Mouse (Mus musculus): ENCODE measurements at regions not wholly inside any gene's neighbourhood (a gene's known extent, or its start where the extent isn't known, plus 50 kb on each side); places are given as distances from the start of the nearest gene placed in this dataset.
A peak's percentile ranks its signal among the peaks of the same experiment; 100 is the strongest.

DNA sequence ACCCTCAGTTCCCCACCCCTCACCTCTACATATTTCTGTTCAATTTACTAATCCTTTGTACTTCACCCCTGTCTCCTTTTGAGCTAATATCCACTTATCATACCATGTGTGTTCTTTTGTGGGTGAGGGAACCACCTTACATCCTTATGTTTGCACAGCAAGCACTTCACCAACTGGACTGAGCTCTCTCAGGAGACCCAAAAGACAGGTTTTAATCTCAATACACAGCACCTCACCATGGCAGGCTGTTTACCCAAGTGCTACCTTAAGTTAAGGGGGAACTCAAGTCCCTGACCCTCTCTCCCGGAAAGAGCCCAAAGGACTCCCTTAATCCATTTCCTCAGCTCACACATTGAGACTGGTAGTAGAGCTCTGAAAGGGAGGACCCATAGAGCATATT lies 62.3 kb upstream of the Agr3 start:
- DNase-seq: no peak

DNA sequence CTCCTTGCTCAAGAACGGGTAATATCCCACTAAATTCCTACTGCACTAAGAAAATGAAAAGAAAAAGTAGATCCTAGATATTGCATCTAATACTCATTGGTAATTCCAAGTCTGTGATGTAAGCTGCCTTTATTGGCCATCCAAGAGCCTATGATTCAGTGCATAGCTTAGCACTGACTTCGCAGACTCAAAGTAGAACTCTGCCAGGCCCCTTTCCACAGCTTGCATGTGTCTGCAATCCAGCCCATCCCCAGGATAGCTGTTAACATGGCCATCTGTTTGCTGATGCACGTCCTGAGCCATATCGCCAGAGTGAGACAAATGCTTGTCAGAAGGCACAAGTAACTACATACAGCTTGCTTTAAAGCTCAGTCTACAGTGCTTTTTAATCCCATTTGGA lies 72.3 kb upstream of the Agr3 start:
- DNase-seq: no peak

DNA sequence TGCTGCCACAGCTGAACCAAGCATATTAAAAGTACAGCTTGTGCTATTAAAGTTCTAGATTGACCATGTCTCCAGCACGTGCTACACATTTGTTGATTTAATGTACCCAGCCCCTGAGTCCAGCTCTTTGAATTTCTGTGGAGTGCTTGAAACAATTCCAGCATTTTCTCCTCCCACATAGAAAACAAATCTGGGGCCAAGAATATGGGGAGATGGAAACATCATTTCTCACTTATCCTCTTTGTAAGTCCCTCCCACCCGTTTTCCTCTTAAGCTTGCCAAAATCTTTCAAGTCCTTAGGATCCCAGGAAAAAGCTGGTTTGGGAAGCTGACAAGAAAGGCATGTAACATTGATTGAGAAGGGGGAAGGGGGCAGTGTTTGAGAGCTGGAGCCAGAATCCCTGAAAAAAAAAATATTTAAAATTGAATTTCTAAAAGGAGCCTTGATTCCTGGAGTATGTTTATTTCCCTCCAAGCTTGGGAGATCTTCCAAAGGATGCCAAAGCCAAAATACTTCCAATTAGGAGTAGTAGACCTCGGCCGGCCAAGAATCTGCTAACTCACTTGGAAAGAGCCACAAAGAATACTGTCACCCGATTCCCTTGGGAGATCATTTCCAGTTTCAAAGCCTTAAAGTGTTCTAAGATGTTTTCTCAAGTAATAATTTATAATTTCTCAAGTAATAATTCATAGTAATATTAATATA lies 78.4 kb upstream of the Agr3 start:
- peak; percentile 44 to 56 for DNase-seq

DNA sequence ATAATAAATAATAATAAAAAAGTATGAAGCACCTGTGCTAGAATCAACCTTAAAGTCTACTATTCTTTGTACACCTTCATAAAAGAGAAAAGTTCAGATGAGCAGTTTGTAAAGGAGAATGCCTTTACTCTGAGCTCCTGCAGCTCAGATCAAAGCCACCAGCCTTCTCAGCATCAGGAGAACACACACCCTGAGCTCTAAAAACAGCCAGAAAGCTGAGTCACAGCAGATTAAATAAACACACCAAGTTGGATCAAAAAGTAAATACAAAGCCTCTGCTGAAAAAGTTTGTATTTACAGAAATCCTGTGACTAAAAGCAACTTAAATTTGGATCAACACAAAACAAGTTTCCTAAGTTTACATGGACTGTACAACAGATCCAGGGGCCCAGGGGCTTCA lies 88.5 kb upstream of the Agr3 start:
- no peak for DNase-seq

DNA sequence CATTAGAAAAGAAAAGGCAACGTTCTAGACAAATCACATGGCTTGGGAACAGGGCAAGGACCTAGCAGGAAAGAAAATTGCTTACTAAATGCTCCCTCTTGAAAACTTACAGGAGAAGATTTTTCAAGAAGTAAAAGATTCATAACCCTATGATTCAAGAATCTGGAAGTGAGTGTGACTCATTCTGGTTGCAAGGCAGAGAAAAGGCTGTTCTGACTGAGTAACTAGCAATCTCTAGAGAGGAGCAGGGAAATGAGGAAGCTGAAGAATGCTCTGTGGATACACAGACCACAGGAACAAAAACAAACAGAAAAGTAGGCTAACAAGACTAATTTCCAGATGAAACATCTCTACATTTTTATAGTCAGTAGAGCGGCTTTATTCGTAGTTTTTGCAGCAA lies 92.1 kb upstream of the Agr3 start:
- no peak for DNase-seq

DNA sequence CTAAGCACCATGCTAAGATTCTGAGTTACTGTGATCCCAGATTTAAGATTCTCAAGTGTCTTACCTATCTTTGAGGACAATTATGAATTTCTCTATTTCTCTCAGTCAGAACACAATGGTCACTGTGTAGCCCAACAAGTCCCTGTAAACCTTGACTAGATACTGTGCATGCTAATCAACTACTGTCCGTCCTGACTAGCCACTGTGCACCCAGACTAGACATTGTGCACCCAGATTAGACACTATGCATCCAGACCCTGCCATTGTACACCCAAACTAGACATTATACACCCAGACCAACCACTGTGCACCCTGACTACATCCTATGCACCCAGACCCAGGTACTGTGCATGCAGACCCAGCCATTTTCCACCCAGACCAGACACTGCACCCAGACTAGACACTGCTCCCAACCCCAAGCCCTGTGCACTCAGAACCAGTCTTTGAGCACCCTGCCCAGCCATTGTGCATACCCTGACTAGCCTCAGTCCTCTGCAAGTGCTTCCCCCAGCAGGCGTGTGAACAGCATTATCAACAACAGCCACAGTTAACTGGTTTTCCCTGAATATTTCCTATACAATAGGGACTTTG lies 93.4 kb upstream of the Agr3 start:
- no peak for DNase-seq

DNA sequence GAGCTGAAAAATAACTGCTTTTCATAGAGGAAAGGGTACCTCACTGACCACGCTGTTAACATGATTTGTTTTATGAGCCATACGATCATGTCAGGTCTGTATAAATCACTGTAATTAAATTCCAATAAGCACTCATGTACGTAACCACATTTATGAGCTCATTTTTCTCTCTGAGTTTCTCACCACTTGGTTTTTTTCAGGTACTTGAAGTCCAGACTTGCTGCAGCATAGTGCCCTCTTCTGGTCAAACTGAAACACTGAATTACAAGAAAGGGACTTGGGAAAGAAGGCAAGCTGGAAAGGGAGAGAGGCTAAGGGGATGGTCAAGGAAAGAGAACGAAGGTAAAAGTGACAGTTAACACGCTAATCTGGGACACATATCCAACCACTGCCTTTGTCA lies 94.2 kb upstream of the Agr3 start:
- peak; percentile 26 to 45 for DNase-seq

DNA sequence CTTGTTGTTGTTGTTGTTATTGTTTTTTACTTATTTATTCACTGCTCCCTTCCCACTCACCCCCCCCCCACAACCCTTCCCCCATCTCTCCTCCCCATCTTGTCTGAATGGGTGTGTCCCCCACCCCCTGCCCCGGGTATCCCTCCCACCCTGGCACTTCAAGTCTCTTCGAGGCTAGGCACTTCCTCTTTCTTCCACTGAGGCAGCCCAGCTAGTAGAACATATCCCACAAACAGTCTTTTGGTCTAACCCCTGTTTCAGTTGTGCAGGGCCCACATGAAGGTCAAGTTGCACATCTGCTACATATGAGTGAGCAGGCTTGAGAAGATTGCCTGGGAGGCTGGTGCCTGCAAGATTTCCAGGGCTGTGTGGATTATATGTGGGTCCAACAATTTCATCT lies 97.6 kb upstream of the Agr3 start:
- DNase-seq: no peak

DNA sequence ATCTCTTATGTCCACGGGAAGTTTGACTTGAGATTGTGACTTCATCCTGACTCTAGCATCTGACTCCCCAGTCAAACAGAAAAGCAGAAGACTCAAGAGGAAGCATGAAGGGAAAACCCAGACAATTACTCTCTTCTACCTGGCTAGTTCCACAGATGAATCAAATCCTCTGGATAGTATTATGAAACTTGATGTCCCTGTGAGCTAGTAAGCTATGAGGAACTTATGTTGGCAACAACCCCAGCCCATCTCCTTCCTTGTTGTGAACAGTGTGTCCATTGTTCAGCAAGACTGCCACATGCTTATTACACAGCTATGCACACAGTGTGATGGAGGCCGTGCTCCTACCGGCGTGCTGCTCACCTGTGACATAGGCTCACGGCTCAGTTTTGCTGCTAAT lies 98.4 kb upstream of the Agr3 start:
- no peak for DNase-seq

DNA sequence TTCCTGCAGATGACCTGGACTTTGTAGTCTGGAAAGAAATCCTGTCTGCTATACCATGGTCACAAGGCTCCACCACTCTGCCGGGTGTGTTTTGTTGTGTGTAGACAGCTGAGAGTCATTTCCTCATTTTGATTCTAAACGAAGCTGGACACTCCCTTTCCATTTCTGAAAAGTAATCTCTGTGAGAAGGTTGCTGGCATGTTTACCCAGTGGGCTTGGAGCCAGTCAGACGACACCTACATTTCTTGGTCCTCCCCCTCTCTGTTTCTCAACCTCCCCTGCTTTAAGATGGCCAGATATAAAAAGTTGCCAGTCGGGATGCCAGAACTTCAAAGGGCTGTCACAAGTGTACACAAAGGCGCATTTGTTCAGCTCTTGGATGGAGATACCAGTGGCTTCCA lies 100.8 kb upstream of the Agr3 start:
- peak; percentile 20 to 47 for DNase-seq

DNA sequence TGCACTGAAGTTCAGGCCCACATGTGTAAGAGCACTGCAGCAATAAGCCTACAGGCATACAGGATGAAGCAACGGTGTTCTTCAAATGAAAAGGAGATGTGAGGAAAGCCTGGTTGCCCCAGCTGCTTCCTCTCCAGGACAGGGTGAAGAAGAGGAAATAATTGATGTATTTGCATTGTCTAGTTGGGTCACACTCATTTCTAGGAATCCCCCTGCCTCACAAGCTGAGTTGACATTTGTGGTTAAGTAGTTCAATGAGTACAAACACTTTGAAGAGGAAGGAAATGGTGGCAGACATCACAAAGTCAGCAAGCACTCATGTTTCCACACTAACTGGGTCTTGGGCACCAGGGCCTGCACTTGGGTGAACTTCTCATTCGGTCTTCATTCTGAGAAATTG lies 126.2 kb upstream of the Agr3 start:
- DNase-seq: no peak

DNA sequence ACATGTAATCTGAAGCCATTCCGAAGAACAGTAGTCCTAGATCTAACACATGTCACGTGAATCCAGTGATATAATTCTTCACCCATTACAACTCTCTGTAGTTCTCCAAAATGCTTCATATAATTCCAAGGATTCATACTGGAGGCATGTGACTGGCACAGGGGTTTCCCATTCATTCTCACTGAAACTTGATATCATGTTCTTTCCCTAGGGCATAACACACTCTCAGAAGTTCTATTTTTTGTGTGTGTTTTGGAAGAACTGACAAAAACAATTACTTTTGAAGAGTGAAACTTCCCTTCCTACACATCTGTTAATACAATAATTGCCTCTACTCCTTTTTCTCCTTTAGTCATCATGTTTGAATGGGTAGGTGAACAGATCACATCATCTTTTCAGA lies 150.0 kb upstream of the Agr3 start:
- no peak for DNase-seq

DNA sequence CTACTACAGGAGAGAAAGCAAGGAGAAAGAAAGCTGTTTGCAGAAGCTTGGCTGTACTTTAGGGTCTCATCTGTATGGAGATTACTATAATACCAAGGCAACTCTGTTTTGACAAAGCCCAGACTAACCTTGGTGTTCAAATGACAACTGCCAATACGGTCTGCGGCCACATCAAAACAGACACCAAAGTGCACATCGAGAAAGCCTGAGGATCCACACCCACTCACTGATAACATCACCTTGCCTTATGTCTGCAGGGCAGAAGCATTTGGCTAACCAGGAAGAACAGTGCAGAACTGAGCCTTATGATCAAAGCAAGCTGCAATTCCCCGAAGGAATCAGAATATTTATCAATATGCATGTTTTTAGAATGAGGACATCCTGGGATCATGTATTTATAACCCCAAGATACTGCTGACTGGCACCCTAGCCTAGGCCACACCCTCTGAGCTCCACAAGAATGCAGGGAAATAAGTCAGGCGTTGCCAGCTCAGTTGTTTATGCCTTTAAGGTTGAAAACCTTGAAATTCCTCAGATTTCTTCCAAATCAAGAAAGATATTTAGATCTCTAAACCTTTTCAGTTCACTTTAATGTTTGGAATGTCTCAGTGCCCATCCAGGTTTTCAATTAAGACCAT lies 154.9 kb upstream of the Agr3 start:
- no peak for DNase-seq

DNA sequence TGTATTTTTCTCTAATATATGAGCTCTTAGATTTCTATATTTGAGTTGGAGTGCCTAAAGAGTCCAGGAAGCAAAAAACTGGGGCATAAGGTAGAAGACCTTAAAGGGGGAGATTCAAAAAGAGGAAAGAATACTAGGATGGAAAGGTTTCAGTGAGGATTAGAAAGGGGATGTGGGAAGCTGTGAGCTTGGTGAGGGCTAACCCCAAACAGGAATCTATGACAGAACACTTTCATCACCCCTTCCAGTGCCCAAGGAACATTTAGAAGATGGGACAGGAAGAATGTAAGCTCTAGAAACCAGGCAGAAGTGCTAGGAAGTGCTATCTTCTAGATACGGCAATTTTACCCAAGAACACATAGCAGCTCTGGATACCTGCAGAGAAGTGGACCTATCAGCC lies 166.5 kb upstream of the Agr3 start:
- DNase-seq: no peak

DNA sequence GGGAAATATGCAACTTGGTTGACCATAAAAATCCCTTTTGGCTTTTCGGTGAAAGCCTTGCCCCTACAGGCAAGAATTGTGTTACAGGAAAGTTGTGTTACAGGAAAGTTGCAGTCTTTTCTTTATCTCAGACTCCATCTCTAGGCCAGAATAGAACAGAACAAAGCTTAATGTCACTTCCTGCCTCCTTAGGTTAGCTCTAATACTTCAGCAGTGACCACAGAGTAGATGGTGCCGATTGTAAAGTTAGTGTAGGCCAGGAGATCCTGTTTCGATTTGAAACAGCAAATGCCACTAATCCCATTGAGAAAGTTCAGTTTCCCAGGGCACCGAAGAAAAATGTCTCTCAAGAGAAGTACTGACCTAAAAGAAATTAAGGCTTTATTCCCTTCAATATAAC lies 170.3 kb upstream of the Agr3 start:
- DNase-seq: no peak

DNA sequence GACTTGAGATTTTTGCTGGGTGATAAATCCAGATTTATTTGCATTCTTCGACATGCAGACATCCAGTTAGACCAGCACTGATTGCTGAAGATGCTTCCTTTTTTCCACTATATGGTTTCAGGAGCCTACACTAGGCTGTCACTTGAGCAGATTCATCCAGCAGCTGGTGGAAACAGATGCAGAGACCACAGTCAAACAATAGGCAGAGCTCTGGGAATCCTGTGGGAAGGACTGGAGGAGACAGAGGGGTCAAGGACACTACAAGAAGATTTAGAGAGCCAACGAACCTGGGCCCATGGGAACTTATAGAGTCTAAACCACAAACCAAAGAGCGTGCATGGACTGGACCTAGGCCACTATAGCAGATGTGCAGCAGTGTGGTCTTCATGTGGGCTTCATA lies 177.4 kb upstream of the Agr3 start:
- no peak for DNase-seq

DNA sequence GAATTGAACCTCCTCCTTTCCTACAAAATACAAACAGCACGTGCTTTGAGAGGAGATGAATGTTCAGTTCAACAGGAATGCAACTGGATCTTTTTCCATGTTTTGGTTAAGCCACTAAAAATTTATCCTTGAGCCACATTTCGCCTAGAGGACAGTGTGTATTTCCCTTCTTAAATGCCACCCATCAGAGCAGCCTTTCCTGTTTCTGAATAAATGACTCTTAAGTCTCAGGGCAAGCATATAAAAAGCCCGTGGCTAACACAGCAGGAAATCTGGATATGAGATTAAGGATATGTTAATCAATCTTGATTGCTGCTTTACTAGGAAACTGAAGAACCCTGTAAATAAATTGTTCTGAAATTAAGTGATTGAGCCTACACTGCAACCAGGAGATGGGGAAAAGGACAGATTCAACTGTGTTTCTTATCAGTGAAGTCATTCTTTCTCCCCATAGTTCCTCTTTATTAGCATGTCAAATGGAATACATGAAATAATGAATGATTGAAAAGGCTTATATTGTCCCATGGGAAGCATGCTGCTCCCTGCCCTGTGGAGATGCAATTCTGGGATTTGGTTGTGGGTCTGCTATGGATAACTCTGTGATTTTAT lies 178.6 kb upstream of the Agr3 start:
- no peak for DNase-seq

DNA sequence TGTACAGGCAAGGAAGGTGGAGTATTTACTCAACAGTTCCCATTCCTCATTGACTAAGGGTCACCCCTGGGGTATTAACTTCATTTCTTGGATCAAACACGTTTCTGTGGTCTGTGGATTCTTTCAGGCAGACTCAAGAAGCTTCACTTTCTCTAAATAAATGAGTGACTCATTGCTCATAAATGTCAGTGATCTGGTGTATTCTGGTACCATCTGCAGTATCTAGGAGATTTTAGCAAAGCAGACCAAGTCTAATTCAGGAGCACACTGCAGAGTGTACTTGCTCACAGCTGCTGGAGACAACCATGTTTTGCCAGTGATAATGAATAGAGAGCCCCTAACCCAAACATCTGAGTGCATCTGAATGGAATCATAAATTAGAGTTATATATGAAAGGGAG lies 182.7 kb upstream of the Agr3 start:
- no peak for DNase-seq

DNA sequence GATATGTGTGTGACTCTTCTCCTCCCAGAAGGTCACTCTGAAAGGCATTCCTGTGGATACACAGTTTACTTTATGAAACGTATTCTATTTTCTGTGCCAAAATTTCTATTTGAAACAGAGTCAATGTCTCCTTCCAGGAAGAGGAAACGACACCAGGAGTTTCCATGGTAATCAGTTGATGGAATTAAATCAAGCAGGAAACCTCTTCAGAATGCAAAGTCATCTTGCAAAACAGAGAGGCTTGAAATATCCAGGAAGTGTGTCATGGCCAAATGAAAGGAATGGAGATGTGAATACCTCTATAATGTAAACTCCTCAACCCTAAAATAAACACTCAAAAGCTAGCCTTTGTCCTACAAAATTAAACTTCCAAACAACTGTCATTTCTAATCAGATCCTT lies 189.0 kb upstream of the Agr3 start:
- no peak for DNase-seq

DNA sequence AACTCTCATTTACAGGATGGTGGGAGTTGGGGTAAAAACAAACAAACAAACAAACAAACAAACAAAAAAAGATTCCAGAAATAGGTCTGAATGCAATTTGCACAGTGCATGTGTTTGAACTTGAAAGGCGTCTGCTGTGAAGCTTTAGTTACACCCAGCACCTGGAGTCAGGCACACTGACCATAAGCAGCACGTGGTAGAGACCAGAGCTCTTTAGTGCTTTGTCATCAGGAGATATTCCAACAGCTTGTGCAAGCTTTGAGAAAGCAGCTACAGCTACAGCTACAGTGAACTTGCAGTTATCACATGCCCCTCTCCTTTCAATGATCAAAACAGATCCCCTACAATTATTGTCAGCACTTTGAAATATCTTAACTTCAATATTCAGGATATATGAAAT lies 190.4 kb upstream of the Agr3 start:
- no peak for DNase-seq

DNA sequence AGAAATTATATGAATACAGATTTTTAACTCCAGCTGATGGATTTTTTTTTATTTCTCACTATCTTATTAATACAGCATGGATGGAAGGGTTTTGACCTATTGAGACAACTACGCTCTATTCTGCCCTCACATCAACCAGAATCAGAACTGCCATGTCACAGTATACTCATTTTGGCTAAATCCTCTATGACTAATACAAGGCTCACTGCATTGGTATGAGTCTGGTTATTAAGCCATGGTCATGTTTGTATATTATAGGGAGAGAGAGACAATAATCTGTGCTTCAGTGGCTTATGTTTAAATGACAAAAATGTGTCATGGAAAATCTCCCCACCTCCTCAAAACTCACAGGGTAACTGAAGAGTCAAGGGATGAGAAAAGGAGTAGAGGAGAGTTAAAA lies 191.0 kb upstream of the Agr3 start:
- DNase-seq: no peak

DNA sequence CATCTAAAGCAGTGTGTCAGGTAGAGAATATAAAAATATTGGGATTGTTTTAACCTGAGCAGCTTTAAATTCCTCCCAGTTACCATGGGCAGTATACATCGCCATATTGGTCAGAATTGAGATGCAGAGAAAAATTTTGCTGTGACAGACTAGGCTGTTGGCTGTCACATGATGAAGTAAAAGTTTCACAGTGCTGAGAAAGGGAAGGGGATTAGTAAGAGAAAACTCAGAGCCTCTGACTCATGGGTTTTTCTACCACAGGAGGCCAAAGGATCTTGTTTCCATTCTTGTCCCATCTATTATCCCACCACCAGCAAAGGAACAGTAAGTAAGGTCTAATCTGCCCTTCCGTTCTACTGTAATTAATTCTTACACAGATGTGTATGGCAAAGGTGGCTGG lies 191.8 kb upstream of the Agr3 start:
- no peak for DNase-seq

DNA sequence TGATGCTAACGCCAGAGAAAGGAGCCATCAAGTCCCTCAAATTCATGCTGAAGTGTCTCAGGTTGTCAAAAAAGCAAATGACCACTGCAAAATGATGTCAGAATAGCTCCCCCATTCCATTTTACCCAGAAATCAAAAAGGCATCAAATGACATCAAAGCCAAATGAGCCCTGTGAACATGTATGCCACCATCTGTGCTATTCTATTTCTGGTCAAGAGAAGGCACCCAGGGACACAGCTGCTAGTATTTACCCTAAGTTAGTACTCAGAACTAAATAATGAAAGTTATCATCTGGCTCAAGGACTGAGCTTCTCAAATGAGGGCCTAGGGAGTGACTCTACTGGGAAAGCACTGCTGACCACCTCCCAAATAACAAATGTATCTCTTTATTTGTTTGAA lies 191.1 kb upstream of the Ahr start:
- no peak for DNase-seq

DNA sequence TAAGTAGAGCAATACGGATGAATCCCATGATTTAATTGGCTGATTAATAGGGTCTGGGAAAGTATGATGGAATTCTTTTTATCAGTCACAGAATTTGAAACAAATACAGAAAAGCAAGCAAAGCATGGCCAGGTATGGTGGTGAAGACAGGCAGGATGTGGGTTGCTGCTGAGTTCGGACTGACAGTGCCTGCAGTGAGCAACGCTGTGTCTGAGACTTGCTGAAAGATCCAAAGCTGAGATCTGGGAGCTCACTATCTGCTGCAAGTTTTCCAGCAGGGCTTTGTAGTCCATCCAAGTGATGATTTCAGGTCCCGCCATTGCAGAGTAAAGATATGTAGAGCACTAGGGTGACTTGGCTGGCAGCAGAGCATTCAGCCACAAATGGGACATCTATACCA lies 189.3 kb upstream of the Ahr start:
- DNase-seq: no peak
